Mouse (Mus musculus) ES-Bruce4 (cell line): Measurements from ENCODE around the gene Fam228a.

ENCODE experiments used
- CTCF ChIP-seq: IDR thresholded peaks from one replicate; pipeline ENCODE4 v1.8.1; 2011; ENCODE audit warnings: low read depth, low read length
- POLR2A ChIP-seq: IDR thresholded peaks from one replicate; pipeline ENCODE4 v1.8.1; 2011; ENCODE audit warnings: low read length; ENCODE audit not compliant: insufficient read depth

- no peak for TF ChIP-seq CTCF
- TF ChIP-seq POLR2A, result no peak
Observed at GRCm38 (mm10) chr12:4744486-4744885, 6.3 kb upstream of the Fam228a start.
